Mouse (Mus musculus): Measurements from ENCODE around the gene Ankzf1. TPM values are rescaled to one million over a fixed set of nuclear protein-coding genes. Genes with fewer than 3 reads are reported as not detected.
A peak's percentile ranks its signal among the peaks of the same experiment; 100 is the strongest.
"Not testable (repeated sequence)": the region's sequence is repeated elsewhere in the genome, so short reads cannot be mapped to it uniquely, and the experiment has no call there.

Gene Ankzf1
- polyA plus RNA-seq, 1 experiment from 2014 or later, result 18.2 TPM

- Histone ChIP-seq H3K9ac (ENCODE audit: low read length) (no peak overlapping the region), H3K27me3 (ENCODE audit: control insufficient read depth, insufficient read depth, low read length) (peaks cover 12% of the 10 kb centered on the region), H3K9me3 (ENCODE audit: control insufficient read depth, low read length) (no peaks in the 10 kb centered on the region), H3K4me2 (ENCODE audit: low read depth) (no peak overlapping the region), H3K27ac (ENCODE audit: low read depth, low read length) (no peak overlapping the region), H3K36me3 (ENCODE audit: control insufficient read depth, insufficient read depth, low read length) (no peaks in the 10 kb centered on the region), H3K4me1 (ENCODE audit: control insufficient read depth, insufficient read depth, low read length) (no peaks in the 10 kb centered on the region), H3K4me3 (ENCODE audit: low read depth, low read length) (no peak overlapping the region)
- DNase-seq (ENCODE audit: low spot score) (no peak), ATAC-seq (ENCODE audit: insufficient read depth, low FRiP score, low TSS enrichment) (no peak)
- WGBS, result 69% methylated on average over 3 of the region's 3 CpGs
Observed at GRCm38 (mm10) chr1:75225473-75225872, 33.5 kb downstream of the Ankzf1 start.

GRCm38 (mm10) chr1:75226138-75226537 lies 34.2 kb downstream of the Ankzf1 start:
- Histone ChIP-seq H3K9ac (ENCODE audit: low read length) (no peak overlapping the region), H3K4me2 (ENCODE audit: low read depth) (no peak overlapping the region), H3K4me3 (ENCODE audit: low read depth, low read length) (no peak overlapping the region), H3K36me3 (ENCODE audit: control insufficient read depth, insufficient read depth, low read length) (no peaks in the 10 kb centered on the region), H3K4me1 (ENCODE audit: control insufficient read depth, insufficient read depth, low read length) (no peaks in the 10 kb centered on the region), H3K27ac (ENCODE audit: low read depth, low read length) (no peak overlapping the region), H3K9me3 (ENCODE audit: control insufficient read depth, low read length) (no peaks in the 10 kb centered on the region), H3K27me3 (ENCODE audit: control insufficient read depth, insufficient read depth, low read length) (0 out of 2 replicates have a peak, but pooled peaks cover 7% of the 10 kb centered on the region)
- no peak for DNase-seq (ENCODE audit: low spot score)
- no peak for ATAC-seq (ENCODE audit: insufficient read depth, low FRiP score, low TSS enrichment)
- WGBS, result 71% methylated on average over 2 of the region's 2 CpGs

- ATAC-seq (ENCODE audit: insufficient read depth, low FRiP score, low TSS enrichment) (no peak), DNase-seq (ENCODE audit: low spot score) (no peak)
- no peak overlapping the region for H3K4me2 ChIP-seq (ENCODE audit: low read depth)
- H3K9ac ChIP-seq (ENCODE audit: low read length), result no peak overlapping the region
- no peaks in the 10 kb centered on the region for H3K4me1 ChIP-seq (ENCODE audit: control insufficient read depth, insufficient read depth, low read length)
- no peak overlapping the region for H3K4me3 ChIP-seq (ENCODE audit: low read depth, low read length)
- 0 out of 2 replicates have a peak, but pooled peaks cover 3% of the 10 kb centered on the region for H3K27me3 ChIP-seq (ENCODE audit: control insufficient read depth, insufficient read depth, low read length)
- H3K27ac ChIP-seq (ENCODE audit: low read depth, low read length), result no peak overlapping the region
- WGBS, result 69% methylated on average over 1 of the region's 1 CpGs
- no peaks in the 10 kb centered on the region for H3K9me3 ChIP-seq (ENCODE audit: control insufficient read depth, low read length)
- H3K36me3 ChIP-seq (ENCODE audit: control insufficient read depth, insufficient read depth, low read length), result no peaks in the 10 kb centered on the region
Observed at GRCm38 (mm10) chr1:75227653-75228052, 35.7 kb downstream of the Ankzf1 start.

- H3K9me3 ChIP-seq (ENCODE audit: control insufficient read depth, low read length), result no peaks in the 10 kb centered on the region
- H3K4me2 ChIP-seq (ENCODE audit: low read depth), result no peak overlapping the region
- no peak overlapping the region for H3K9ac ChIP-seq (ENCODE audit: low read length)
- H3K27ac ChIP-seq (ENCODE audit: low read depth, low read length), result no peak overlapping the region
- no peaks in the 10 kb centered on the region for H3K27me3 ChIP-seq (ENCODE audit: control insufficient read depth, insufficient read depth, low read length)
- ATAC-seq (ENCODE audit: insufficient read depth, low FRiP score, low TSS enrichment) (no peak), DNase-seq (ENCODE audit: low spot score) (no peak)
- H3K4me3 ChIP-seq (ENCODE audit: low read depth, low read length), result no peak overlapping the region
- H3K36me3 ChIP-seq (ENCODE audit: control insufficient read depth, insufficient read depth, low read length), result no peaks in the 10 kb centered on the region
- 79% methylated on average over 4 of the region's 4 CpGs for WGBS
- no peaks in the 10 kb centered on the region for H3K4me1 ChIP-seq (ENCODE audit: control insufficient read depth, insufficient read depth, low read length)
Observed at GRCm38 (mm10) chr1:75229158-75229557, 37.2 kb downstream of the Ankzf1 start.

GRCm38 (mm10) chr1:75230335-75230994 lies 38.5 kb downstream of the Ankzf1 start:
- Histone ChIP-seq H3K9me3 (ENCODE audit: control insufficient read depth, low read length) (no peaks in the 10 kb centered on the region), H3K4me2 (ENCODE audit: low read depth) (no peak overlapping the region), H3K9ac (ENCODE audit: low read length) (no peak overlapping the region), H3K4me1 (ENCODE audit: control insufficient read depth, insufficient read depth, low read length) (no peaks in the 10 kb centered on the region), H3K27me3 (ENCODE audit: control insufficient read depth, insufficient read depth, low read length) (no peaks in the 10 kb centered on the region), H3K36me3 (ENCODE audit: control insufficient read depth, insufficient read depth, low read length) (no peaks in the 10 kb centered on the region), H3K27ac (ENCODE audit: low read depth, low read length) (no peak overlapping the region), H3K4me3 (ENCODE audit: low read depth, low read length) (no peak overlapping the region)
- no peak for DNase-seq (ENCODE audit: low spot score)
- ATAC-seq (ENCODE audit: insufficient read depth, low FRiP score, low TSS enrichment), result no peak
- WGBS, result 73% methylated on average over 7 of the region's 7 CpGs

GRCm38 (mm10) chr1:75231224-75231623 lies 39.3 kb downstream of the Ankzf1 start:
- H3K27ac ChIP-seq (ENCODE audit: low read depth, low read length), result no peak overlapping the region
- no peaks in the 10 kb centered on the region for H3K4me1 ChIP-seq (ENCODE audit: control insufficient read depth, insufficient read depth, low read length)
- ATAC-seq (ENCODE audit: insufficient read depth, low FRiP score, low TSS enrichment) (no peak), DNase-seq (ENCODE audit: low spot score) (no peak)
- WGBS, result 79% methylated on average over 4 of the region's 4 CpGs
- no peaks in the 10 kb centered on the region for H3K9me3 ChIP-seq (ENCODE audit: control insufficient read depth, low read length)
- no peaks in the 10 kb centered on the region for H3K27me3 ChIP-seq (ENCODE audit: control insufficient read depth, insufficient read depth, low read length)
- H3K36me3 ChIP-seq (ENCODE audit: control insufficient read depth, insufficient read depth, low read length), result no peaks in the 10 kb centered on the region
- no peak overlapping the region for H3K4me3 ChIP-seq (ENCODE audit: low read depth, low read length)
- H3K4me2 ChIP-seq (ENCODE audit: low read depth), result no peak overlapping the region
- H3K9ac ChIP-seq (ENCODE audit: low read length), result no peak overlapping the region

GRCm38 (mm10) chr1:75231664-75232152 lies 39.8 kb downstream of the Ankzf1 start, which contains the start of gene A630095N17Rik:
Gene A630095N17Rik (minus strand): TSS chr1:75232102.
- no peaks in the 10 kb centered on the region for H3K4me1 ChIP-seq (ENCODE audit: control insufficient read depth, insufficient read depth, low read length)
- WGBS, result 78% methylated on average over 5 of the region's 5 CpGs
- H3K9me3 ChIP-seq (ENCODE audit: control insufficient read depth, low read length), result no peaks in the 10 kb centered on the region
- H3K4me2 ChIP-seq (ENCODE audit: low read depth), result no peak within 1 kb of the TSS
- H3K4me3 ChIP-seq (ENCODE audit: low read depth, low read length), result no peak within 1 kb of the TSS
- no peak for DNase-seq (ENCODE audit: low spot score)
- ATAC-seq (ENCODE audit: insufficient read depth, low FRiP score, low TSS enrichment), result no peak
- no peaks in the 10 kb centered on the region for H3K27me3 ChIP-seq (ENCODE audit: control insufficient read depth, insufficient read depth, low read length)
- no peak within 1 kb of the TSS for H3K27ac ChIP-seq (ENCODE audit: low read depth, low read length)
- no peak within 1 kb of the TSS for H3K9ac ChIP-seq (ENCODE audit: low read length)
- H3K36me3 ChIP-seq (ENCODE audit: control insufficient read depth, insufficient read depth, low read length), result no peaks in the 10 kb centered on the region

- H3K9me3 ChIP-seq (ENCODE audit: control insufficient read depth, low read length); H3K36me3 ChIP-seq (ENCODE audit: control insufficient read depth, insufficient read depth, low read length); H3K4me2 ChIP-seq (ENCODE audit: low read depth); DNase-seq (ENCODE audit: low spot score); H3K27me3 ChIP-seq (ENCODE audit: control insufficient read depth, insufficient read depth, low read length); H3K27ac ChIP-seq (ENCODE audit: low read depth, low read length); H3K4me1 ChIP-seq (ENCODE audit: control insufficient read depth, insufficient read depth, low read length); ATAC-seq (ENCODE audit: insufficient read depth, low FRiP score, low TSS enrichment); H3K9ac ChIP-seq (ENCODE audit: low read length); H3K4me3 ChIP-seq (ENCODE audit: low read depth, low read length): not testable (repeated sequence)
- WGBS, result 58% methylated on average over 4 of the region's 4 CpGs
Observed at GRCm38 (mm10) chr1:75232489-75232888, 40.5 kb downstream of the Ankzf1 start.

GRCm38 (mm10) chr1:75234606-75235005 lies 42.7 kb downstream of the Ankzf1 start:
- Histone ChIP-seq H3K9ac (ENCODE audit: low read length) (no peak overlapping the region), H3K4me2 (ENCODE audit: low read depth) (no peak overlapping the region), H3K36me3 (ENCODE audit: control insufficient read depth, insufficient read depth, low read length) (no peaks in the 10 kb centered on the region), H3K27me3 (ENCODE audit: control insufficient read depth, insufficient read depth, low read length) (no peaks in the 10 kb centered on the region), H3K27ac (ENCODE audit: low read depth, low read length) (no peak overlapping the region), H3K9me3 (ENCODE audit: control insufficient read depth, low read length) (no peaks in the 10 kb centered on the region), H3K4me3 (ENCODE audit: low read depth, low read length) (no peak overlapping the region), H3K4me1 (ENCODE audit: control insufficient read depth, insufficient read depth, low read length) (no peaks in the 10 kb centered on the region)
- DNase-seq (ENCODE audit: low spot score) (peak; percentile 53), ATAC-seq (ENCODE audit: insufficient read depth, low FRiP score, low TSS enrichment) (no peak; the same call in 1 of the 2 replicates)
- 3% methylated on average over 8 of the region's 8 CpGs for WGBS

All from neural tube, embryonic 11.5 days (tissue).